Mouse (Mus musculus) intestine, embryonic 15.5 days (tissue): ENCODE measurements at regions not wholly inside any gene's neighbourhood (a gene's known extent, or its start where the extent isn't known, plus 50 kb on each side); places are given as distances from the start of the nearest gene placed in this dataset.

Source experiments
- ATAC-seq: fragments of 200-750 bp; cut with Nextera tagmentation; 2 replicates; pipeline ENCODE4 v1.8.0; 2017; ENCODE audit warnings: moderate TSS enrichment, moderate library complexity
- H3K27ac ChIP-seq: fragments of 300-500 bp; sonication (generic); 2 replicates; pipeline ENCODE4 v1.5.1; 2015; ENCODE audit warnings: mild to moderate bottlenecking, inconsistent platforms
- H3K27me3 ChIP-seq: fragments of 300-500 bp; sonication (generic); replicated peaks from 2 replicates; pipeline ENCODE4 v1.6.1; 2015; ENCODE audit warnings: inconsistent platforms
- H3K36me3 ChIP-seq: fragments of 300-500 bp; sonication (generic); 2 replicates; pipeline ENCODE4 v1.6.1; 2015; ENCODE audit warnings: inconsistent platforms
- H3K4me1 ChIP-seq: fragments of 300-500 bp; sonication (generic); replicated peaks from 2 replicates; pipeline ENCODE4 v1.6.1; 2015; ENCODE audit warnings: inconsistent platforms
- H3K4me2 ChIP-seq: fragments of 300-500 bp; sonication (generic); replicated peaks from 2 replicates; pipeline ENCODE4 v1.6.1; 2015; ENCODE audit warnings: mild to moderate bottlenecking, inconsistent platforms
- H3K4me3 ChIP-seq: fragments of 300-500 bp; sonication (generic); replicated peaks from 2 replicates; pipeline ENCODE4 v1.5.1; 2015; ENCODE audit warnings: inconsistent platforms
- H3K9ac ChIP-seq: fragments of 300-500 bp; sonication (generic); 2 replicates; pipeline ENCODE4 v1.6.1; 2015; ENCODE audit warnings: inconsistent platforms
- H3K9me3 ChIP-seq: fragments of 300-500 bp; sonication (generic); 2 replicates; pipeline ENCODE4 v1.6.1; 2016; ENCODE audit warnings: inconsistent platforms
- WGBS: fragments of 180-500 bp; shearing (Covaris S2); methylation state at CpG from one replicate; pipeline ENCODE4 v1.1.7; 2015; 5-methylcytosine and 5-hydroxymethylcytosine counted together

DNA sequence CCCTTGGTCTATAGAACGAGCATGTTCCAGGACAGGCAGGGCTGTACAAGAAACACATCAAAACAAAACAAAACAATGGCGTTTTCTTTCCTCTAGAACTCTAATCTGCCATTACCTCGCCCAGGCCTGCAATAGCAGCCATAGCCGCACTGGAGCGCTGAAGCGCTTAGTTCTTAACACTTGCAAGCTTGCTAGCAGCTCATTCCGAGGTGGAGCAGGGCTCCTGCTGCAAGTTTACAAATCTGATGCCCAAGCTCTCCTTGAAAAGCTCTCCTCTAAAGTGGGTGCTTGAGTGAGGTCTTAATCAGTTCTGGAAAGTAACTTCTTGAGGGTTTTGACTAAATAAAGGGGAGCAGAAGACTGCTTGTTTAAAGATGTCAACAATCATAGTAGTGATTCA is 127.2 kb upstream of the Gm9833 start:
- ATAC-seq, result no peak
- Histone ChIP-seq H3K4me1 (no peaks in the 10 kb centered on the region), H3K4me2 (no peak overlapping the region), H3K36me3 (no peaks in the 10 kb centered on the region), H3K4me3 (no peak overlapping the region), H3K9me3 (no peaks in the 10 kb centered on the region), H3K9ac (no peak overlapping the region), H3K27ac (no peak overlapping the region), H3K27me3 (no peaks in the 10 kb centered on the region)
- 60% methylated on average over 7 of the region's 7 CpGs for WGBS
